8 mouse cellular contexts compared by ENCODE assay signal in genomic region chr12:30584356-30584740, GRCm38 (mm10). TPM values are rescaled to one million over a fixed set of nuclear protein-coding genes. Genes with fewer than 3 reads are reported as not detected.
A peak's percentile ranks its signal among the peaks of the same experiment; 100 is the strongest.
DNase-seq lines count a peak whose midpoint lies in the region; ATAC-seq and TF ChIP-seq lines count a peak whose summit lies in the region.

Gene Tmem18, plus strand, starts transcription at chr12:30584426.

- peaks cover 22% of the 10 kb centered on the region for H3K36me3 ChIP-seq in hindbrain, embryonic 10.5 days
- H3K36me3 ChIP-seq in lung, postnatal 0 days (ENCODE audit: insufficient read depth, low read length) = peaks cover 19% of the 10 kb centered on the region

- H3K27me3 ChIP-seq in hindbrain, embryonic 10.5 days (ENCODE audit: insufficient read depth, poor library complexity, severe bottlenecking) = no peaks in the 10 kb centered on the region
- H3K27me3 ChIP-seq in lung, postnatal 0 days (replicated peaks; ENCODE audit: insufficient read depth, low read length) = no peaks in the 10 kb centered on the region

- WGBS in hindbrain, embryonic 10.5 days = under 1% methylated on average over 35 of the region's 35 CpGs
- under 1% methylated on average over 35 of the region's 35 CpGs for WGBS in lung, postnatal 0 days

- H3K4me3 ChIP-seq in hindbrain, embryonic 10.5 days = peak within 1 kb of the TSS; percentile 75
- peak within 1 kb of the TSS; percentile 62 for H3K4me3 ChIP-seq in lung, postnatal 0 days (ENCODE audit: low read depth, low read length)

- peak; percentile 96 for TF ChIP-seq EP300 in lung, postnatal 0 days (IDR thresholded peaks at IDR 0.05)

- peak; percentile 99 for ATAC-seq in frontal cortex, adult (ENCODE audit: low TSS enrichment)
- peak; percentile 97 for ATAC-seq in lung, postnatal 0 days

- no peaks in the 10 kb centered on the region for H3K9me3 ChIP-seq in hindbrain, embryonic 10.5 days
- H3K9me3 ChIP-seq in lung, postnatal 0 days (ENCODE audit: low read length) = no peaks in the 10 kb centered on the region

- H3K27ac ChIP-seq in hindbrain, embryonic 10.5 days = peak within 1 kb of the TSS; percentile 93
- peak within 1 kb of the TSS; percentile 83 for H3K27ac ChIP-seq in lung, postnatal 0 days (ENCODE audit: low read length)

- peak within 1 kb of the TSS; percentile 64 for H3K9ac ChIP-seq in lung, postnatal 0 days (replicated peaks; ENCODE audit: low read depth)

- H3K4me2 ChIP-seq in lung, postnatal 0 days (replicated peaks; ENCODE audit: low read depth, low read length) = peak within 1 kb of the TSS; percentile 78

- H3K4me1 ChIP-seq in hindbrain, embryonic 10.5 days (replicated peaks) = peaks cover 17% of the 10 kb centered on the region
- no peaks in the 10 kb centered on the region for H3K4me1 ChIP-seq in lung, postnatal 0 days (ENCODE audit: insufficient read depth, low read depth, low read length)

- no peak; the same call in 1 of the 2 replicates for TF ChIP-seq CTCF in lung, postnatal 0 days (IDR thresholded peaks at IDR 0.05)

- DNase-seq in MN1 (ENCODE audit: low spot score) = peak; percentile 95
- peak; percentile 85 for DNase-seq in cerebellum, adult 9-10 months
- DNase-seq in hindbrain, embryonic 10.5 days (ENCODE audit: low spot score) = peak; percentile 87
- DNase-seq in layer of hippocampus, adult 9-11 months = peak; percentile 83
- peak; percentile 97 for DNase-seq in lung, postnatal 0 days (ENCODE audit: low spot score)
- DNase-seq in ovary, postnatal 14 days (ENCODE audit: low spot score) = peak; percentile 68
- DNase-seq in thymus, postnatal 14 days = peak; percentile 79

RNA-seq across cellular contexts. Expression of gene Tmem18, which starts in this region (rescaled TPM):
- 22.1 and 27.8 TPM in 2 replicates for polyA plus RNA-seq in hindbrain, embryonic 10.5 days (2016; fragmentation: Nextera tagmentation; extraction: Ambion mirVana)
- 21.7 and 22.3 TPM in 2 replicates for polyA plus RNA-seq in lung, postnatal 0 days (2015; fragmentation: Nextera tagmentation; extraction: Ambion mirVana)

Comparison
In these comparisons a context has a peak if more than half of its experiments do, and no peak if none do; other contexts are left out.
1. Peak in every context shown above with its lines: DNase-seq, ATAC-seq, H3K4me3 ChIP-seq and H3K27ac ChIP-seq.